Mouse (Mus musculus) kidney, embryonic 16.5 days (tissue): Measurements from ENCODE around the gene Wnt9b. TPM values are rescaled to one million over a fixed set of nuclear protein-coding genes. Genes with fewer than 3 reads are reported as not detected.

Source experiments
- ATAC-seq: fragments of 200-750 bp; cut with Nextera tagmentation; 2 replicates; pipeline ENCODE4 v1.8.0; 2017; ENCODE audit warnings: moderate TSS enrichment; ENCODE audit not compliant: low FRiP score, low TSS enrichment
- H3K27ac ChIP-seq: fragments of 300-500 bp; sonication (generic); 2 replicates; pipeline ENCODE4 v1.5.1; 2014; ENCODE audit warnings: low read length
- H3K27me3 ChIP-seq: fragments of 300-500 bp; sonication (generic); 2 replicates; pipeline ENCODE4 v1.6.1; 2014; ENCODE audit warnings: low read length, control low read depth, mixed read lengths; ENCODE audit not compliant: insufficient read depth
- H3K36me3 ChIP-seq: fragments of 300-500 bp; sonication (generic); 2 replicates; pipeline ENCODE4 v1.6.1; 2014; ENCODE audit warnings: low read length, control low read depth, mixed read lengths; ENCODE audit not compliant: insufficient read depth
- H3K4me1 ChIP-seq: fragments of 300-500 bp; sonication (generic); 2 replicates; pipeline ENCODE4 v1.6.1; 2014; ENCODE audit warnings: low read length, control low read depth, mixed read lengths; ENCODE audit not compliant: insufficient read depth
- H3K4me2 ChIP-seq: fragments of 300-500 bp; sonication (generic); replicated peaks from 2 replicates; pipeline ENCODE4 v1.6.1; 2014; ENCODE audit warnings: low read depth, low read length
- H3K4me3 ChIP-seq: fragments of 300-500 bp; sonication (generic); 2 replicates; pipeline ENCODE4 v1.5.1; 2014; ENCODE audit warnings: mild to moderate bottlenecking, low read length
- H3K9ac ChIP-seq: fragments of 300-500 bp; sonication (generic); replicated peaks from 2 replicates; pipeline ENCODE4 v1.6.1; 2014; ENCODE audit warnings: low read length
- H3K9me3 ChIP-seq: fragments of 300-500 bp; sonication (generic); 2 replicates; pipeline ENCODE4 v1.6.1; 2016; ENCODE audit warnings: low read length, control low read depth
- WGBS: fragments of 180-500 bp; shearing (Covaris S2); extraction: QIAGEN DNeasy Blood & Tissue Kit; methylation state at CpG from one replicate; pipeline ENCODE4 v1.1.7; 2014; 5-methylcytosine and 5-hydroxymethylcytosine counted together
- polyA plus RNA-seq: library from polyadenylated mRNA; unstranded; fragments of >200 nt; fragmentation: Nextera tagmentation; extraction: Ambion mirVana; gene quantifications from 2 replicates; pipeline ENCODE4 v1.2.1, GENCODE M21; 2015

Wnt9b gene
- polyA plus RNA-seq, 1 experiment from 2014 or later = 8.9 TPM

DNA sequence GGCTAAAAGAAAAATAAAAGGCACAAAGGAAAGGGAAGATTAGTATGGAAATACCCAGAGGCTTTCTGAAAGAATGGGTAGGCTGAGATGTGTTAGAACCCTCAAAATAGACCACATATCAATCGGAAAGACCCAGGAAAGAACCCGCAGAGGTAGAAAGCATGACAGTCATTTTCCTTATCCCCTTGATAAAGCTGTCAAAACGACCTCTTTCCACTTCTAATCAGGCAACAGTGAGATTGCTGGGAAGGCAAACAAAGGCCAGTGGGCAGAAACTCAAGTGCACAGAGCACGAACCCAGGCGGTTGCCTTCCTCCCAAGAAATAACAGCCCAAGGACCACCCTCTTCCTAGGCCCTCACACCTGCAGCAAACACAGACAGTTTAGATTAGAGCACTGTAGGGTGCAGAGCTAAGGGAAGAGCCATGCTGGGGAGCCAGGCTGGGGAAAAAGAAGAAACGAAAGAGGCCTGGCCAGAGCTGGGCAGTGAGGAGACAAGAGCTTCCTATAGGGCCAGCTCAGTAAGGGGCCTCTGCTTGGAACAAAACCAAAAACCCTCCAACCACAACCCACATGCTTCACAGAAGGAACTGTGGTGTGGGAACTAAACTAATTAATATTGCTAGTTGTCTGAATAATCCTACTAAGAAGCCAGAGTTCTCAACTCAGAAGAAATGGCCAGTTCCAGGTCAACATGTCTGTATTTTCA lies 61.2 kb downstream of the Wnt9b start:
- peak overlapping the region; percentile 69 for H3K27ac ChIP-seq
- H3K4me1 ChIP-seq = peaks cover 12% of the 10 kb centered on the region; the same call in 1 of the 2 replicates
- 79% methylated on average over 6 of the region's 6 CpGs for WGBS
- H3K9me3 ChIP-seq = no peaks in the 10 kb centered on the region
- no peak overlapping the region for H3K9ac ChIP-seq
- ATAC-seq = no peak
- H3K4me2 ChIP-seq = no peak overlapping the region
- no peak overlapping the region for H3K4me3 ChIP-seq
- no peaks in the 10 kb centered on the region for H3K27me3 ChIP-seq
- peaks cover 27% of the 10 kb centered on the region for H3K36me3 ChIP-seq

GRCm38 (mm10) chr11:103686706-103687105 lies 62.9 kb downstream of the Wnt9b start:
- Histone ChIP-seq H3K4me2 (no peak overlapping the region), H3K4me1 (peaks cover 12% of the 10 kb centered on the region; the same call in 1 of the 2 replicates), H3K27ac (peak overlapping the region; percentile 61), H3K9me3 (no peaks in the 10 kb centered on the region), H3K36me3 (peaks cover 43% of the 10 kb centered on the region), H3K4me3 (no peak overlapping the region), H3K27me3 (no peaks in the 10 kb centered on the region), H3K9ac (no peak overlapping the region)
- no peak for ATAC-seq
- 62% methylated on average over 6 of the region's 6 CpGs for WGBS

GRCm38 (mm10) chr11:103685261-103685736 lies 64.3 kb downstream of the Wnt9b start:
- peaks cover 53% of the 10 kb centered on the region for H3K36me3 ChIP-seq
- H3K9me3 ChIP-seq = no peaks in the 10 kb centered on the region
- no peaks in the 10 kb centered on the region for H3K27me3 ChIP-seq
- WGBS = 77% methylated on average over 7 of the region's 7 CpGs
- H3K4me3 ChIP-seq = no peak overlapping the region
- ATAC-seq = no peak
- H3K27ac ChIP-seq = no peak overlapping the region
- no peak overlapping the region for H3K4me2 ChIP-seq
- no peak overlapping the region for H3K9ac ChIP-seq
- peaks cover 12% of the 10 kb centered on the region; the same call in 1 of the 2 replicates for H3K4me1 ChIP-seq

- H3K4me3 ChIP-seq = no peak overlapping the region
- 86% methylated on average over 11 of the region's 11 CpGs for WGBS
- H3K9ac ChIP-seq = no peak overlapping the region
- H3K27me3 ChIP-seq = no peaks in the 10 kb centered on the region
- H3K36me3 ChIP-seq = peaks cover 65% of the 10 kb centered on the region
- H3K4me1 ChIP-seq = no peaks in the 10 kb centered on the region
- ATAC-seq = no peak
- H3K9me3 ChIP-seq = no peaks in the 10 kb centered on the region
- H3K4me2 ChIP-seq = no peak overlapping the region
- no peak overlapping the region for H3K27ac ChIP-seq
Measured at GRCm38 (mm10) chr11:103683667-103684334, 65.8 kb downstream of the Wnt9b start.

Other genes with a start within 250 kb of the Wnt9b start
- gene Lrrc37a, start 245.2 kb downstream of the Wnt9b start, polyA plus RNA-seq = not detected in 2 replicates
- gene Gm884, start 128.7 kb downstream of the Wnt9b start, polyA plus RNA-seq = not detected in 2 replicates
- gene Lyzl6, start 110.9 kb downstream of the Wnt9b start, polyA plus RNA-seq = not detected in 2 replicates
- not detected in 2 replicates for gene Rprml, start 100.3 kb downstream of the Wnt9b start, polyA plus RNA-seq
- 91.1 and 92.2 TPM in 2 replicates for gene Gosr2, start 51.9 kb downstream of the Wnt9b start, polyA plus RNA-seq
- gene Wnt3, start 24.3 kb upstream of the Wnt9b start, polyA plus RNA-seq = not detected in 2 replicates
- 47.5 and 54.2 TPM in 2 replicates for gene Nsf, start 204.2 kb upstream of the Wnt9b start, polyA plus RNA-seq
- 67.8 and 69.8 TPM in 2 replicates for gene Arf2, start 216.9 kb upstream of the Wnt9b start, polyA plus RNA-seq